Mouse (Mus musculus): Measurements from ENCODE around the gene Tfr2.

Tfr2 gene

DNA sequence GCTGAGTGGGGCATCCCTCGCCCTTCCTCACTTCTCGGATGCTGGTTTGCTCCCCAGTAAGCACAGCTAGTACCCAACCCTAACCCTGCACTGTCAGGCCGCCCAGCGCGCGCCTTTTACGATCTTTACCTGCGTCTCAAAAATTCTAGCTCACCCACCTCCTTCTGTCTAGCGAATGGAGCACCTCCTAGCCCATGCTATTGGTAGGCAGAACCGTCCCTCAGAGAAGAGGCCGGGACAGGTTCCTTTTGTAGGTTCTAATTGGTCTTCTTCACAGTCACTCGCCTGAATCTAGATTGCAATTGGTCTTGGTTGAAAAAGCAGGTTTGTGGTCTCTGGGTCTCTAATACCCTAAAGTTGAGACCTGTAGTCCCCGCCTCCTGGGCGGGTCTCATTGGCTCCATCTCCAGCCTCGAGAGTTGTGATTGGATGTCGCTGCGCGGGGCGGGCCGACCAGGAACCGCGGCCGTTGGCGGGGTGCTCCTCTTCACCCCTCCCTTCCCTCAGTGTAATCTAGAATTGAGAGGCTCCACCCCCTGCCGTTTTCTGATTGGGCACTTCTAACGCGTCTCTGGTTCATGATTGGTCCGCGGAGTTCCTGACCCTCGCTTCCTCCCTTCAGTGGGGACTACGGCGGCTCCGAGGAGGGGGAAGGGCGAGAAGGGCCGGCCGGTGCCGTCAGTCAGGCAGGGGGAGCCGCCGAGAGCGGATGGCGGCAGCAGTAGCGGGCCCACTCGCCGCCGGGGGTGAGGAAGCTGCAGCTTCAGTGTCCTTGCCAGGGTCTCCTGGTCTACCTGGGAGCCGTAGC, 59.1 kb downstream of the Tfr2 start, which contains the start of the genes Fbxo24, Lrch4 and Gm20605:
TSS of gene Fbxo24 (minus strand) at position 505 of the 808 bp plus-strand sequence.
TSS of gene Lrch4 (plus strand) at position 624 of the 808 bp plus-strand sequence.
TSS of gene Gm20605 (plus strand) at position 678 of the 808 bp plus-strand sequence.
- peak; percentile 100 for DNase-seq

GRCm38 (mm10) chr5:137629306-137629721, 59.7 kb downstream of the Tfr2 start:
- DNase-seq = peak; percentile 89

DNA sequence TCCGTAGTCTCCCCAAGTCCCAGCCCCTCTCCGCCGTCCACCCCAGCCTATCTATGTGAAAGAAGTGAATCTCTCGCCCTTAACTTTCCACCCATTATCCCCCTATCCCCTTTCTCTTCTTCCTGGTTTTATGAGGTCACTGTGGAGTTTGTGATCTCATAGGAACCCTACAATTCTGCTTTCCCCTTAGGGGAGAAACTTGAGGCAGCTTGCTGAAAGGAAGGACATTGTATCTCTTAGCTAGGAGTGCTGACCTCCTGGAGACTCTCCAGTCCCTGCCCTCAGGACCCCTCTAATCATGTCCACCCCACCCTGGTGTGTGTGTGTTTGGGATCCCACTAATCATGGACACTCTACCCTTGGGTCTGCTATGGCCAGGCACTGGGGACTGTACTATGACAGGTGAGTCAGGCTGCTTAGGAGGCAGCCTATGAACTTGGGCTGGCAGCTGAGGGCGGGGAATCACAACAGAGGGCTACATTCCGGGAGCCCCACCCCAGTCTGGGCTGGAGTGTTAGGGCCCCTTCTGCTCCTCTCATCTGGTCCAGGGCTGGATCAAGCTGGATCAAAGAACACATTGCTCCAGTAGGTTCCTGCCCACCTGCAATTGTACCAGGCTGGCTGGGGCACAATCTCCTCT, 60.4 kb downstream of the Tfr2 start:
- peak; percentile 82 for DNase-seq

- DNase-seq = peak; percentile 83
Measured at GRCm38 (mm10) chr5:137630602-137631001, 61.0 kb downstream of the Tfr2 start.

GRCm38 (mm10) chr5:137631171-137631570, 61.5 kb downstream of the Tfr2 start:
- DNase-seq = peak; percentile 43

DNA sequence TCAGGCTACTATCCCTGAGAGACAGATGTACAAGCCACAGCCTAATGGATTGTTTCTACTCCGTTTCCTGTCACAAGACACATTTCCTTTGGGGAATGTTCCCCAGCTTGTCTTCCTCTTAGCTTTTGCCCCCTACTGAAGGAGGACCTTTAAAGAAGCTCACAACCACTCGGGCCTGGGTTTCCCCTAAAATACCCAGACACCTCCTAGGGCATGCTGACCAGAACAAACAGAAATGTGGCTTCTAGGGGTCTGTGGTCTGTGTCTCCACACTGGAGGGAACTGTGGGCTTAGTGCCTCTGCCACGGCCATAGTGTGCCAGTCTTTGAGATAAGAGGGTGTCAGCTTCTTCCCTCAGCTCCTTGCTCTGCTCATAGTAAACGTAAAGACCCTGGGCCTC, 62.0 kb downstream of the Tfr2 start:
- no peak for DNase-seq

DNA sequence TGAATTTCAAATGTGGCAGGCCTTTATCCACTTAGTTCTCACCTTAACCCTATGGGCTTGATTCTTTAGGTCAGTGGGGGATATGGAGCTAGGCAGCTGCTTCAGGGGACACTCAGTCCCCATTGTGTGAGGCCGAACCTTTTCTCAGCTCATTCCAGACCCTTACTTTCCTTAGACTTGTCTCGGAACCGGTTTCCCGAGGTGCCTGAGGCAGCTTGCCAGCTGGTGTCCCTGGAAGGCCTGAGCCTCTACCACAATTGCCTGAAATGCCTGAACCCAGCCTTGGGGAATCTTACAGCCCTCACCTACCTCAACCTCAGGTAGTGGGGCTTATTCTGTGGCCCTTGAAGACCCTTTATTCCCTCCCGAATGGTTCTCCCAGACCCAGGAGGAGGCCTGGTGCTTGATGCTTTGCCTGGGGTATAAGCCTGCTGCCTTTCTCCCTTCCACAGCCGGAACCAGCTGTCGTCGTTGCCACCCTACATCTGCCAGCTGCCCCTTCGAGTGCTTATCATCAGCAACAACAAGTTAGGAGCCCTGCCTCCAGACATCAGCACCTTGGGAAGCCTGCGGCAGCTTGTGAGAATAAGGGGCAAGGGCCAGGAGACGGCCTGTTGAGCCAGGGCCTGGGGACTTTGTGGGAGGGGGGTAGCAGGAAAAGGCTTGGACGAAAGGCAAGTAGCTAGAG, 63.9 kb downstream of the Tfr2 start:
- no peak for DNase-seq
